Mouse (Mus musculus): Measurements from ENCODE around the gene Olfr221. TPM values are rescaled to one million over a fixed set of nuclear protein-coding genes. Genes with fewer than 3 reads are reported as not detected.

The Olfr221 gene
- polyA plus RNA-seq, 1 experiment, result not detected

GRCm38 (mm10) chr14:52011683-52012082, 30.6 kb downstream of the Olfr221 start:
- TF ChIP-seq POLR2A (IDR thresholded peaks at IDR 0.05; ENCODE audit: insufficient read depth, low read depth, low read length), result no peak
- no peak for TF ChIP-seq CTCF (IDR thresholded peaks at IDR 0.05; ENCODE audit: insufficient read depth, low read depth, low read length)
- WGBS, result 61% methylated on average over 1 of the region's 1 CpGs
- H3K4me1 ChIP-seq (ENCODE audit: control insufficient read depth, insufficient read depth, low read length), result peaks cover 26% of the 10 kb centered on the region
- no peak overlapping the region for H3K27ac ChIP-seq (ENCODE audit: insufficient read depth, low read depth, low read length)
- H3K4me3 ChIP-seq (ENCODE audit: insufficient read depth, low read depth, low read length), result no peak overlapping the region

- TF ChIP-seq POLR2A (IDR thresholded peaks at IDR 0.05; ENCODE audit: insufficient read depth, low read depth, low read length) (no peak), CTCF (IDR thresholded peaks at IDR 0.05; ENCODE audit: insufficient read depth, low read depth, low read length) (no peak)
- H3K4me3 ChIP-seq (ENCODE audit: insufficient read depth, low read depth, low read length), result no peak overlapping the region; the same call in 1 of the 2 replicates
- WGBS, result 13% methylated on average over 9 of the region's 9 CpGs
- H3K4me1 ChIP-seq (ENCODE audit: control insufficient read depth, insufficient read depth, low read length), result peaks cover 37% of the 10 kb centered on the region
- peak overlapping the region; percentile 67; the same call in 1 of the 2 replicates for H3K27ac ChIP-seq (ENCODE audit: insufficient read depth, low read depth, low read length)
These were observed 31.7 kb downstream of the Olfr221 start for GRCm38 (mm10) chr14:52010446-52011111.

- 49% methylated on average over 6 of the region's 6 CpGs for WGBS
- no peak overlapping the region for H3K4me3 ChIP-seq (ENCODE audit: insufficient read depth, low read depth, low read length)
- TF ChIP-seq CTCF (IDR thresholded peaks at IDR 0.05; ENCODE audit: insufficient read depth, low read depth, low read length), result no peak
- no peak for TF ChIP-seq POLR2A (IDR thresholded peaks at IDR 0.05; ENCODE audit: insufficient read depth, low read depth, low read length)
- H3K27ac ChIP-seq (ENCODE audit: insufficient read depth, low read depth, low read length), result peak overlapping the region; percentile 22; the same call in 1 of the 2 replicates
- H3K4me1 ChIP-seq (ENCODE audit: control insufficient read depth, insufficient read depth, low read length), result peaks cover 41% of the 10 kb centered on the region
These were observed 32.4 kb downstream of the Olfr221 start for GRCm38 (mm10) chr14:52009841-52010240.

GRCm38 (mm10) chr14:52009361-52009760, 32.9 kb downstream of the Olfr221 start:
- Histone ChIP-seq H3K4me1 (ENCODE audit: control insufficient read depth, insufficient read depth, low read length) (peaks cover 46% of the 10 kb centered on the region), H3K4me3 (ENCODE audit: insufficient read depth, low read depth, low read length) (no peak overlapping the region), H3K27ac (ENCODE audit: insufficient read depth, low read depth, low read length) (no peak overlapping the region)
- 44% methylated on average over 26 of the region's 26 CpGs for WGBS
- TF ChIP-seq CTCF (IDR thresholded peaks at IDR 0.05; ENCODE audit: insufficient read depth, low read depth, low read length), result no peak
- TF ChIP-seq POLR2A (IDR thresholded peaks at IDR 0.05; ENCODE audit: insufficient read depth, low read depth, low read length), result no peak

GRCm38 (mm10) chr14:52008321-52009203, 33.7 kb downstream of the Olfr221 start:
- peak; percentile 100 for TF ChIP-seq CTCF (IDR thresholded peaks at IDR 0.05; ENCODE audit: insufficient read depth, low read depth, low read length)
- no peak for TF ChIP-seq POLR2A (IDR thresholded peaks at IDR 0.05; ENCODE audit: insufficient read depth, low read depth, low read length)
- Histone ChIP-seq H3K4me3 (ENCODE audit: insufficient read depth, low read depth, low read length) (0 out of 2 replicates have a peak overlapping the region, but pooled peaks have one; percentile 6), H3K27ac (ENCODE audit: insufficient read depth, low read depth, low read length) (no peak overlapping the region), H3K4me1 (ENCODE audit: control insufficient read depth, insufficient read depth, low read length) (peaks cover 50% of the 10 kb centered on the region)
- WGBS, result 48% methylated on average over 38 of the region's 38 CpGs

- Histone ChIP-seq H3K4me3 (ENCODE audit: insufficient read depth, low read depth, low read length) (no peak overlapping the region), H3K4me1 (ENCODE audit: control insufficient read depth, insufficient read depth, low read length) (peaks cover 56% of the 10 kb centered on the region), H3K27ac (ENCODE audit: insufficient read depth, low read depth, low read length) (no peak overlapping the region)
- TF ChIP-seq POLR2A (IDR thresholded peaks at IDR 0.05; ENCODE audit: insufficient read depth, low read depth, low read length) (no peak), CTCF (IDR thresholded peaks at IDR 0.05; ENCODE audit: insufficient read depth, low read depth, low read length) (no peak)
- WGBS, result 89% methylated on average over 23 of the region's 23 CpGs
These were observed 35.5 kb downstream of the Olfr221 start for GRCm38 (mm10) chr14:52006771-52007170.

- WGBS, result 68% methylated on average over 8 of the region's 8 CpGs
- Histone ChIP-seq H3K27ac (ENCODE audit: insufficient read depth, low read depth, low read length) (no peak overlapping the region), H3K4me3 (ENCODE audit: insufficient read depth, low read depth, low read length) (no peak overlapping the region), H3K4me1 (ENCODE audit: control insufficient read depth, insufficient read depth, low read length) (peaks cover 56% of the 10 kb centered on the region)
- TF ChIP-seq POLR2A (IDR thresholded peaks at IDR 0.05; ENCODE audit: insufficient read depth, low read depth, low read length), result no peak
- peak; percentile 39; the same call in 1 of the 2 replicates for TF ChIP-seq CTCF (IDR thresholded peaks at IDR 0.05; ENCODE audit: insufficient read depth, low read depth, low read length)
These were observed 36.0 kb downstream of the Olfr221 start for GRCm38 (mm10) chr14:52006241-52006640.

- WGBS, result 44% methylated on average over 6 of the region's 6 CpGs
- Histone ChIP-seq H3K4me3 (ENCODE audit: insufficient read depth, low read depth, low read length) (no peak overlapping the region), H3K4me1 (ENCODE audit: control insufficient read depth, insufficient read depth, low read length) (peaks cover 54% of the 10 kb centered on the region), H3K27ac (ENCODE audit: insufficient read depth, low read depth, low read length) (no peak overlapping the region)
- TF ChIP-seq POLR2A (IDR thresholded peaks at IDR 0.05; ENCODE audit: insufficient read depth, low read depth, low read length) (no peak), CTCF (IDR thresholded peaks at IDR 0.05; ENCODE audit: insufficient read depth, low read depth, low read length) (no peak)
These were observed 36.6 kb downstream of the Olfr221 start for GRCm38 (mm10) chr14:52005616-52006015.

- WGBS, result 44% methylated on average over 7 of the region's 7 CpGs
- TF ChIP-seq POLR2A (IDR thresholded peaks at IDR 0.05; ENCODE audit: insufficient read depth, low read depth, low read length) (no peak), CTCF (IDR thresholded peaks at IDR 0.05; ENCODE audit: insufficient read depth, low read depth, low read length) (no peak)
- peaks cover 49% of the 10 kb centered on the region for H3K4me1 ChIP-seq (ENCODE audit: control insufficient read depth, insufficient read depth, low read length)
- no peak overlapping the region for H3K4me3 ChIP-seq (ENCODE audit: insufficient read depth, low read depth, low read length)
- H3K27ac ChIP-seq (ENCODE audit: insufficient read depth, low read depth, low read length), result peak overlapping the region; percentile 96
These were observed 37.1 kb downstream of the Olfr221 start for GRCm38 (mm10) chr14:52005141-52005540.

Measured in olfactory bulb, adult 2 months (tissue).